Mouse (Mus musculus) cerebellum, adult 18-20 months (tissue): ENCODE measurements at regions not wholly inside any gene's neighbourhood (a gene's known extent, or its start where the extent isn't known, plus 50 kb on each side); places are given as distances from the start of the nearest gene placed in this dataset.
"Not testable (repeated sequence)": the region's sequence is repeated elsewhere in the genome, so short reads cannot be mapped to it uniquely, and the experiment has no call there.

ENCODE experiments used
- DNase-seq, 2 experiments: peaks; one replicate each; pipeline ENCODE4 v3.0.0; 2021

- no peak for DNase-seq
Observed at GRCm38 (mm10) chr10:15321480-15321879, 603.5 kb upstream of the Gje1 start.

GRCm38 (mm10) chr10:15317017-15317607 is 599.1 kb upstream of the Gje1 start:
- DNase-seq = no peak

DNA sequence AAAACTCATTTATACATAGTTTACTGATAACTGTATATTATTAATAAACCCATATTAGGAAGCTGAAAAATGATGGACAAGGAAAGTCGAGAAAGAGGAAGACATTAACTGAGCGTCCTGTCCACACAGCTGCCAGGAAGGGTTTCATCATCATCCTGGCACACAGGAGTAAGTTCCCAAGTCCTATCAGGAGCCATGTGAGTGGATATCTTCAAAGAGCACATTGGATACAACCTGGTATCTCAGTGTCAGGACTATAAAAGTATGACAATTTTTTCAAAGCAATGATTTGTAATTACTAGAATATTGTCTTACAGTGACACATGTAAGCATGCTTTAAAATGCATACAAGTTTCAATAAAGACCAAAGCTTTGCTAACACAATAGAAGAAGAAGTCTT is 592.6 kb upstream of the Gje1 start:
- no peak for DNase-seq

GRCm38 (mm10) chr10:15305811-15306473 is 587.9 kb upstream of the Gje1 start:
- no peak for DNase-seq

DNA sequence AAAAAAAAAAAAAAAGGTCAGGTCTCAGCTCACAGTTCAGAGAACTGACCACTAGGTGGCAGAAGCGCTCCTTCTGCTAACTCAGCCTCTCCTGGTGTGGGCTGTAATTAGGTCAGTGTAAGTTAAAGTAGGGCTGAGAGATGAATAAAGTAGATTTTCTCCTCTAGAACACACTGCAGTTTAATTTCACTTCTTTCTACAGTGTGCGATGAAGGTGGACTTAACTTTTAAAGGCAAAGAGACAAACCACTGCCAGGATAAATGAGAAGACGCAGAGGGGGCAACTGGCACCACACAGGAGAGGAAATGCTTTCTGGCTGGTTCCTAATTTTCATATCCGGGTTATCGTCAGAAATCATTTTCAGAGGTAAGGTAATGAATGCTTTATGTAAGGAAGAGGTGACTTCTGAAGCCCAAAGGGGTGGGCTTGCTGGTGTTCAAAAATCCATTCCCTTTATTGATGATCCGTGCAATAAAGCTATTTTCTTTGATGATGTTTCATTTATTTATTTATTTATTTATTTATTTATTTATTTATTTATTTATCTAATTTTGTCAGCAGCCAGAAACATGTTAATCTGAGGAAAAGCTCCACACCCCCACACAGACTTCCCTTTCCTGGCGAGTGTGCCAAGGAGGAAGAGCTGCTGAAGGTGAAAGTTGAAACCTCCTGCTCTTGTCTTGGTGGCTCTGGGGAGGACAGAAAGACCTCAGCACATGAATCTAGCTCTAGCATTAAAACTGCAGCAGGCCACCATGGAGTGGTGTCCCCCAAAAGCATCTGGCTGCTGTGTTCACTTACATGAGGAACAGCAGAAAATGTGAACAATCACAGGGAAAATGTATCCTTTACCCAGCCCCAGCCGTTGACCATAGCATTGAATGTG is 582.4 kb upstream of the Gje1 start:
- DNase-seq = peak; percentile 82 to 88

- DNase-seq = peak in 1 of 2 experiments; percentile 8
Observed at GRCm38 (mm10) chr10:15299331-15300198, 581.6 kb upstream of the Gje1 start.

DNA sequence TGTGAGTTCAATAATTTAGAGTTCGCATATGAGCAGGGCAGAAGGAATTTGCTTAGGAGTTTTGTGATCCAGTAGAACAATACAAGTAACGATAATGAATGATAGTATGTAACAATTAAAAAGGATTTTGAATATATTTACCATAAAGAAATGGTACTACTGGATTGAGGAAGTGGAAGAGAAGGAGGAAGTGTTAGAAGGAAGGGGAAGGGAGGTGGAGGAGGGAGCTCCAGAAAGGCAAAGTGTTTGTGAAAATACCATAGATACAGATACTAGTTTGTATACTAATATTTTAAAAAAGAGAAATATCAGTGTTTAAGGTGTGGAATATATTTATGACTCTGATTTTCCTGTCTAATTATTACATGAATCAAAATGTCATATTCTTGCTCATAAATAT is 579.2 kb upstream of the Gje1 start:
- DNase-seq = no peak

DNA sequence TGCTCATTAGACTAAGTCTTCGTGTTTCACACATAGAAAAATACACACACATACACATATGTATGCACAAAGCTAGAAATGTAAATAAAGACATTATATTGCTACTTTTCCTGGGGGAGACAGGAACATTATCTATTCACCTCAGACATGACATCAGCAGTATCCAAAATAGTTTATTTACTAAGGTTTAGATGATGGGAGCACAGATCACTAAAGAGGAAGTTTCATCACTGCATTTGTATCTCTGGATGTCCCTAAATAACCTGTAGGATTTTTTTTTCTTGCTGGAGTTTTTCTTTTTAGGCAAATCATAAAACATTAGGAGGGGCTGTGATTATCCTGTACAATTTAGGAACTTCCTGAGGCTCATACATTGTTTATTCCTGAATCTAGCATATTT is 576.1 kb upstream of the Gje1 start:
- no peak for DNase-seq

DNA sequence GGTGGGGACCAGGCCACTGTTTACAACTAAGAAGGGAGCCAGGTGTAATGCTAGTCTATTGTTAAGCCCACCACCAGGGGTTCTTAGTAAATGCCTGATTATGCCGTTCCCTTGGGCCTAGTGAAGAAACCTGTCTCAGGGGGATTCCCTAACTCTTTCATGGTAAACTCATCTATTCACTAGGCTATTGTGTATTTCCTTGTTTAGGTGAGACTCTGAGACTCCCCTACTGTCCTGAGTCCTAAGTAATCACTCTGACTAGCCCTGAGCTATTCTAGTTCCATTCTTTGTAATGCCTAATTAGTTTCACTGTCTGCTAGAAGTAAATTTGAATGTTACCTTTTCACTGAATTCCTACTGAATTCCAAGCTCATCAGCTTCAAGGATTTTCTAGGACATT is 545.3 kb upstream of the Gje1 start:
- not testable (repeated sequence) for DNase-seq

DNA sequence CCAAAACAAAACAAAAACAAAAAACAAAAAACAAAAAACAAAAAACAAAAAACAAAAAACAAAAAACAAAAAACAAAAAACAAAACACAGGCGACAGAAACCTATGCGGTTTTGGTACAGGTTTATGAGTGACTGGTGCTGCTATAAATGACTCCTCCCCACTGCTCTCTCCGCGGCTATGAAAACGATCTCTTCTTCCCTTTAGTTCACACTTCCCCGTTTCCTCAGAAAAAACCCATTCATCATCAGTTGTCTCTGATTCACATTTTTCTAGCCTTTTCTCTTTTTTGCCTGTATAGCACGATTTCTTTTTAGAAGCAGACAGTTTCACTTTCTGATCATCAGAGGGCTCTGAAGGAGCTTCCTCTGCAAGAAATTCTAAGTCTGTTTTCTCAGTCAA is 544.3 kb upstream of the Gje1 start:
- not testable (repeated sequence) for DNase-seq

- no peak for DNase-seq
Observed at GRCm38 (mm10) chr10:15249402-15250086, 531.5 kb upstream of the Gje1 start.

DNA sequence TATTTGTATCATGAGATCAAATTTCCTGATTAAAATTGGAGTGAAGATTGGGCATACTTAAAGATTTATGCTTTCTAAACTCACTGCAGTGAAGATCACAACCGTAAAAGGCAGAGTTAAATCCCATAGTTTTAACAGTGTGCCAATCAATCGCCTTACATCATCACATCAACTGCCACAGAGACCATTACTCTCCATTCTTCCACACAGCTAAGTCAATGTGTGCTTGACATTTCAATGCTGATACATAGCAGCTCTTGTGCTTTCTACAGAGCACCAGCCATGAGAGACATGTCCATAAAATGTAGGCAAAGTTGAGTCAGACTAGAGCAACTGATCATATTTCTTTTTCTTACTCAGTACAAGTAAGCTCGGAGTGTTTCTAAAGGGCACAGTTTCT is 530.9 kb upstream of the Gje1 start:
- DNase-seq = no peak

DNA sequence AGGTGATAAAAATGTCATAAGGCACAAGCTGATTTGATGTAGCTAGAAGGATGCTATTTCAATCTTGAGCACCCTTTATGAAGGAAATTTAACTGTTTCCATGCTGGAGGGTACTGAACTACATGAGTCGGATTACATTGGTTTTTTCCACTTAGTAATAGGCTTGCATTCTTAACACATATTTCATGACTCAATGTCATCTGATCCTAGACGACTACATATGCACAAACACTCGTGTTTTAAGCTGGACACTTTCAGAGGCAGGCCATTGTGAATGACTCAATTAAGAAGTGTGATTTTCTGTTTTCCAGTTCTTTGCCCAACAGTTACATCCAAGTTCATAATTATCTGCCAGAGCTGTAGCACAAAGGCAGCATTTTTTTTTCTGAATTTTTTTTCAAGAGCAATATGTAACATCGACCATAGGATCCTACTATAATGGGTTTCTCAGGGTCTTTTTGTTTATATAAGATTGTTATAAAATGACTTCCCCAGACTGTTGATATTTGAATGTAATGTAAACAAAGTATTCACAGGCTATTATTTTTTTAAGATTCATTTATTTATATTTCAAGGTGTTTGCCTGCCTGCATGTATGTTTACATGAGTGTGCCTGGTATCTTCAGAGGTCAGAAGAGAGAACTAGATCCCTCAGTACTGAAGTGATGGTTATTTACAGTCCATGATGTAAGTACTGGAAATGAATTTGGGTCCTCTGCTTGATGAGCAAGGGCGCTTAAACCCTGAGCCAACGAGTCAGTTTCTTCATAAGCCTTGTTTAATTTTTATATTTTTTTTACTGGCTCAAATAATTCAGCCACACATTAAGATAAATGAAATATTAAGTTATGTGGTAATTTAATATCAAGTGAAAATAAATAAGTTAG is 526.6 kb upstream of the Gje1 start:
- no peak for DNase-seq

DNA sequence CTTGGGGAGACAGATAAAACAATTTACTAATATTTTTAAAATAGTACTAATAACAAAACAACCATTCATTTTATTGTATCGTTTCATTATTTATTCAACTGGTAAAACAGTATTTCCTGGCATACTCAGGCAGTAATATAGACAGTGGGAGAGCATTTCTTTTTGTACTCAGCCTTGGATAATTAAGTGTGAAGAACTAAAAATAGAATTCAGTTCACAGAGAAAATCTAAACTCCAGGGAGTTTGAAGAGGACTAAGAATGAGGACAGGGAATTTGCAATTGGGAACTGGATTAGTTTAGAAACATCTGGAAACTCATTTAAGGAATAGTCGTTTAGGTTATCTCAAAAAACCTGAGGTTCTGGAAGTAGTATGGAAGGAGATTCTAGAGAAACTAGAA is 525.4 kb upstream of the Gje1 start:
- no peak for DNase-seq

GRCm38 (mm10) chr10:15218883-15219282 is 500.9 kb upstream of the Gje1 start:
- DNase-seq = no peak

DNA sequence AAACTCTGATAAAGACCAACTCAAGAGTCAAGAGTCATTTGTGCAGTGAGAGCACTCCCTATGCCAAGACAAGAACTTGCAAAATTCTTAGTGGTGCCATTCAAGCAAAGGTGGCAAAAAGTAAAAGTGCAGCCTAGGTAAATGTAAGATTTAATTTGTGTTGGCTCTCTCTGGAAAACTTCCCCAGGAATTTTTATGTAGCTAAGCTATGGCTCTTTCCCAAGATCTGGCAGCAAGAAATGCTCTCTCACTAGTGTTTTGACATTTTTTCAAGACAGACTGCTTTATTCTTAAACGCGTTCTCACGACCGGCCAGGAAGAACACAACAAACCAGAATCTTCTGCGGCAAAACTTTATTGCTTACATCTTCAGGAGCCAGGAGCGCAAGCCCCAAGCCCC is 461.6 kb upstream of the Gje1 start:
- no peak for DNase-seq

- no peak for DNase-seq
Observed at GRCm38 (mm10) chr10:15174421-15174820, 456.4 kb upstream of the Gje1 start.

GRCm38 (mm10) chr10:15172558-15172957 is 454.5 kb upstream of the Gje1 start:
- DNase-seq = no peak

- DNase-seq = no peak
Observed at GRCm38 (mm10) chr10:15140703-15141102, 422.7 kb upstream of the Gje1 start.
